Mouse (Mus musculus) limb, embryonic 15.5 days (tissue): ENCODE measurements around the gene Gsg1l. TPM values are rescaled to one million over a fixed set of nuclear protein-coding genes. Genes with fewer than 3 reads are reported as not detected.

Experiments used
- ATAC-seq: fragments of 200-750 bp; cut with Nextera tagmentation; 2 replicates; pipeline ENCODE4 v1.8.0; 2017; ENCODE audit warnings: low read depth, moderate TSS enrichment; ENCODE audit not compliant: insufficient number of reproducible peaks, low FRiP score, low TSS enrichment
- H3K27ac ChIP-seq: fragments of 300-500 bp; sonication (generic); 2 replicates; pipeline ENCODE4 v1.5.1; 2015; ENCODE audit warnings: moderate library complexity, mild to moderate bottlenecking, inconsistent platforms
- H3K27me3 ChIP-seq: fragments of 300-500 bp; sonication (generic); 2 replicates; pipeline ENCODE4 v1.6.1; 2015; ENCODE audit warnings: inconsistent platforms
- H3K36me3 ChIP-seq: fragments of 300-500 bp; sonication (generic); 2 replicates; pipeline ENCODE4 v1.6.1; 2015; ENCODE audit warnings: inconsistent platforms
- H3K4me1 ChIP-seq: fragments of 300-500 bp; sonication (generic); 2 replicates; pipeline ENCODE4 v1.6.1; 2015; ENCODE audit warnings: inconsistent platforms
- H3K4me2 ChIP-seq: fragments of 300-500 bp; sonication (generic); 2 replicates; pipeline ENCODE4 v1.6.1; 2015; ENCODE audit warnings: mild to moderate bottlenecking, inconsistent platforms
- H3K4me3 ChIP-seq: fragments of 300-500 bp; sonication (generic); 2 replicates; pipeline ENCODE4 v1.5.1; 2015; ENCODE audit warnings: mild to moderate bottlenecking, inconsistent platforms
- H3K9ac ChIP-seq: fragments of 300-500 bp; sonication (generic); 2 replicates; pipeline ENCODE4 v1.6.1; 2015; ENCODE audit warnings: inconsistent platforms
- H3K9me3 ChIP-seq: fragments of 300-500 bp; sonication (generic); 2 replicates; pipeline ENCODE4 v1.6.1; 2016; ENCODE audit warnings: inconsistent platforms
- WGBS: fragments of 180-500 bp; shearing (Covaris S2); methylation state at CpG from one replicate; pipeline ENCODE4 v1.1.7; 2015; 5-methylcytosine and 5-hydroxymethylcytosine counted together
- polyA plus RNA-seq: library from polyadenylated mRNA; unstranded; fragments of >200 nt; fragmentation: Nextera tagmentation; extraction: Ambion mirVana; gene quantifications from 2 replicates; pipeline ENCODE4 v1.2.1, GENCODE M21; 2015

Gsg1l gene
- polyA plus RNA-seq, 1 experiment from 2014 or later, result 2.3 TPM

GRCm38 (mm10) chr7:125992356-125992891 lies 89.8 kb downstream of the Gsg1l start:
- no peak for ATAC-seq
- Histone ChIP-seq H3K4me2 (no peak overlapping the region), H3K9ac (no peak overlapping the region), H3K4me3 (no peak overlapping the region), H3K27ac (no peak overlapping the region), H3K4me1 (no peaks in the 10 kb centered on the region), H3K27me3 (no peaks in the 10 kb centered on the region), H3K36me3 (no peaks in the 10 kb centered on the region), H3K9me3 (no peaks in the 10 kb centered on the region)
- WGBS, result 54% methylated on average over 6 of the region's 6 CpGs

- ATAC-seq, result no peak
- Histone ChIP-seq H3K4me1 (no peaks in the 10 kb centered on the region), H3K36me3 (no peaks in the 10 kb centered on the region), H3K4me3 (no peak overlapping the region), H3K9me3 (no peaks in the 10 kb centered on the region), H3K4me2 (no peak overlapping the region), H3K27ac (no peak overlapping the region), H3K9ac (no peak overlapping the region), H3K27me3 (no peaks in the 10 kb centered on the region)
- 57% methylated on average over 2 of the region's 2 CpGs for WGBS
Measured at GRCm38 (mm10) chr7:125991846-125992245, 90.4 kb downstream of the Gsg1l start.

- Histone ChIP-seq H3K9me3 (no peaks in the 10 kb centered on the region), H3K4me2 (no peak overlapping the region), H3K36me3 (no peaks in the 10 kb centered on the region), H3K27ac (no peak overlapping the region), H3K9ac (no peak overlapping the region), H3K4me3 (no peak overlapping the region), H3K4me1 (no peaks in the 10 kb centered on the region), H3K27me3 (no peaks in the 10 kb centered on the region)
- ATAC-seq, result no peak
- WGBS, result 84% methylated on average over 7 of the region's 7 CpGs
Measured at GRCm38 (mm10) chr7:125989969-125990368, 92.2 kb downstream of the Gsg1l start.

- Histone ChIP-seq H3K4me2 (no peak overlapping the region), H3K9ac (no peak overlapping the region), H3K4me1 (no peaks in the 10 kb centered on the region), H3K27ac (no peak overlapping the region), H3K36me3 (no peaks in the 10 kb centered on the region), H3K9me3 (no peaks in the 10 kb centered on the region), H3K27me3 (no peaks in the 10 kb centered on the region), H3K4me3 (no peak overlapping the region)
- WGBS, result 31% methylated on average over 4 of the region's 4 CpGs
- no peak for ATAC-seq
Measured at GRCm38 (mm10) chr7:125989489-125989888, 92.7 kb downstream of the Gsg1l start.

- no peak overlapping the region for H3K9ac ChIP-seq
- 0 out of 2 replicates have a peak, but pooled peaks have one; percentile 21 for ATAC-seq
- H3K27ac ChIP-seq, result no peak overlapping the region
- no peak overlapping the region for H3K4me2 ChIP-seq
- 89% methylated on average over 3 of the region's 3 CpGs for WGBS
- no peaks in the 10 kb centered on the region for H3K9me3 ChIP-seq
- no peaks in the 10 kb centered on the region for H3K27me3 ChIP-seq
- H3K4me3 ChIP-seq, result no peak overlapping the region
- H3K36me3 ChIP-seq, result no peaks in the 10 kb centered on the region
- H3K4me1 ChIP-seq, result no peaks in the 10 kb centered on the region
Measured at GRCm38 (mm10) chr7:125988326-125988725, 93.9 kb downstream of the Gsg1l start.

GRCm38 (mm10) chr7:125987117-125987516 lies 95.1 kb downstream of the Gsg1l start:
- no peaks in the 10 kb centered on the region for H3K27me3 ChIP-seq
- H3K27ac ChIP-seq, result no peak overlapping the region
- H3K4me3 ChIP-seq, result no peak overlapping the region
- no peak overlapping the region for H3K4me2 ChIP-seq
- no peak overlapping the region for H3K9ac ChIP-seq
- no peaks in the 10 kb centered on the region for H3K4me1 ChIP-seq
- no peaks in the 10 kb centered on the region for H3K36me3 ChIP-seq
- ATAC-seq, result no peak
- 76% methylated on average over 3 of the region's 3 CpGs for WGBS
- H3K9me3 ChIP-seq, result no peaks in the 10 kb centered on the region

- WGBS, result 60% methylated on average over 10 of the region's 10 CpGs
- Histone ChIP-seq H3K9ac (no peak overlapping the region), H3K9me3 (no peaks in the 10 kb centered on the region), H3K27ac (no peak overlapping the region), H3K36me3 (no peaks in the 10 kb centered on the region), H3K4me3 (no peak overlapping the region), H3K4me2 (no peak overlapping the region), H3K4me1 (no peaks in the 10 kb centered on the region), H3K27me3 (no peaks in the 10 kb centered on the region)
- no peak for ATAC-seq
Measured at GRCm38 (mm10) chr7:125985565-125985964, 96.6 kb downstream of the Gsg1l start.

GRCm38 (mm10) chr7:125983902-125984841 lies 98.0 kb downstream of the Gsg1l start:
- Histone ChIP-seq H3K4me1 (no peaks in the 10 kb centered on the region), H3K9ac (no peak overlapping the region), H3K4me2 (no peak overlapping the region), H3K27ac (no peak overlapping the region), H3K4me3 (no peak overlapping the region), H3K36me3 (no peaks in the 10 kb centered on the region), H3K9me3 (no peaks in the 10 kb centered on the region), H3K27me3 (no peaks in the 10 kb centered on the region)
- no peak for ATAC-seq
- WGBS, result 42% methylated on average over 12 of the region's 12 CpGs

GRCm38 (mm10) chr7:125979591-125979990 lies 102.6 kb downstream of the Gsg1l start:
- ATAC-seq, result no peak
- no peaks in the 10 kb centered on the region for H3K27me3 ChIP-seq
- H3K9me3 ChIP-seq, result no peaks in the 10 kb centered on the region
- H3K36me3 ChIP-seq, result no peaks in the 10 kb centered on the region
- H3K27ac ChIP-seq, result no peak overlapping the region
- no peak overlapping the region for H3K4me2 ChIP-seq
- WGBS, result 89% methylated on average over 8 of the region's 8 CpGs
- no peak overlapping the region for H3K4me3 ChIP-seq
- peaks cover 3% of the 10 kb centered on the region; the same call in 1 of the 2 replicates for H3K4me1 ChIP-seq
- no peak overlapping the region for H3K9ac ChIP-seq

- WGBS, result 49% methylated on average over 9 of the region's 9 CpGs
- H3K4me3 ChIP-seq, result no peak overlapping the region
- no peaks in the 10 kb centered on the region for H3K36me3 ChIP-seq
- no peak overlapping the region for H3K27ac ChIP-seq
- ATAC-seq, result no peak
- H3K4me2 ChIP-seq, result no peak overlapping the region
- no peaks in the 10 kb centered on the region for H3K27me3 ChIP-seq
- H3K9me3 ChIP-seq, result no peaks in the 10 kb centered on the region
- peaks cover 24% of the 10 kb centered on the region for H3K4me1 ChIP-seq
- H3K9ac ChIP-seq, result no peak overlapping the region
Measured at GRCm38 (mm10) chr7:125976695-125977094, 105.5 kb downstream of the Gsg1l start.

- 80% methylated on average over 6 of the region's 6 CpGs for WGBS
- Histone ChIP-seq H3K4me2 (no peak overlapping the region), H3K9ac (no peak overlapping the region), H3K36me3 (no peaks in the 10 kb centered on the region), H3K9me3 (no peaks in the 10 kb centered on the region), H3K4me1 (peaks cover 24% of the 10 kb centered on the region), H3K27ac (no peak overlapping the region), H3K27me3 (no peaks in the 10 kb centered on the region), H3K4me3 (no peak overlapping the region)
- no peak for ATAC-seq
Measured at GRCm38 (mm10) chr7:125975414-125975813, 106.8 kb downstream of the Gsg1l start.

- Histone ChIP-seq H3K27ac (no peak overlapping the region), H3K36me3 (no peaks in the 10 kb centered on the region), H3K4me1 (peaks cover 24% of the 10 kb centered on the region), H3K9ac (no peak overlapping the region), H3K4me2 (no peak overlapping the region), H3K9me3 (no peaks in the 10 kb centered on the region), H3K27me3 (no peaks in the 10 kb centered on the region), H3K4me3 (no peak overlapping the region)
- WGBS, result 44% methylated on average over 4 of the region's 4 CpGs
- no peak for ATAC-seq
Measured at GRCm38 (mm10) chr7:125973874-125974273, 108.3 kb downstream of the Gsg1l start.
